Mouse (Mus musculus): ENCODE measurements around the gene Zswim3.

- TF ChIP-seq CTCF (IDR thresholded peaks at IDR 0.05; ENCODE audit: low read depth) (no peak), EP300 (IDR thresholded peaks at IDR 0.05; ENCODE audit: low read depth) (no peak)
Measured at GRCm38 (mm10) chr2:164815348-164815747, 10.4 kb downstream of the Zswim3 start.
